9 mouse cellular contexts compared by ENCODE assay signal in genomic region chrX:161908652-161909403, GRCm38 (mm10).
DNase-seq lines count a peak whose midpoint lies in the region; ATAC-seq and TF ChIP-seq lines count a peak whose summit lies in the region.
"Had no signal": no experiment of that assay in that cellular context is flagged by ENCODE, and none has a peak within 500 bp of the region (broad histone marks: within the 10 kb centered on the region; RNA-seq: fewer than 3 reads in every experiment).

No protein-coding gene starts in this region.

- peak in 1 of 2 experiments; percentile 26 for DNase-seq in heart, adult 2 months
- DNase-seq in heart, adult 9 months (ENCODE audit: low spot score in 2 of 2), result no peak
- peak; percentile 53 for DNase-seq in R1 (ENCODE audit: low read depth, low spot score)
- peak; percentile 34 for DNase-seq in forebrain, embryonic 14.5 days (ENCODE audit: low spot score)
- DNase-seq in midbrain, embryonic 10.5 days (ENCODE audit: low spot score), result peak; percentile 44
- DNase-seq in stomach, postnatal 0 days (ENCODE audit: low spot score), result no peak
- no peak for DNase-seq in spleen, postnatal 10 days (ENCODE audit: low spot score in 2 of 2)

- no peaks in the 10 kb centered on the region for H3K36me3 ChIP-seq in heart, adult 2 months (ENCODE audit: control insufficient read depth, insufficient read depth, low read length)
- no peaks in the 10 kb centered on the region for H3K36me3 ChIP-seq in forebrain, embryonic 14.5 days (ENCODE audit: control insufficient read depth, insufficient read depth, low read length)
- no peaks in the 10 kb centered on the region for H3K36me3 ChIP-seq in intestine, postnatal 0 days (ENCODE audit: control insufficient read depth, insufficient read depth)
- H3K36me3 ChIP-seq in midbrain, embryonic 10.5 days, result no peaks in the 10 kb centered on the region
- H3K36me3 ChIP-seq in stomach, postnatal 0 days (ENCODE audit: control insufficient read depth, insufficient read depth, low read length), result no peaks in the 10 kb centered on the region

- no peak for TF ChIP-seq POLR2A in heart, adult 2 months (IDR thresholded peaks at IDR 0.05; ENCODE audit: insufficient read depth, low read depth, low read length)

- TF ChIP-seq EP300 in heart, adult 2 months (IDR thresholded peaks at IDR 0.05; ENCODE audit: insufficient read depth, low read depth, low read length), result no peak
- TF ChIP-seq EP300 in stomach, postnatal 0 days (optimal IDR thresholded peaks at IDR 0.05), result no peak

- WGBS in heart, adult 2 months, result 23% methylated on average over 48 of the region's 48 CpGs
- WGBS in forebrain, embryonic 14.5 days, result 36% methylated on average over 48 of the region's 48 CpGs
- WGBS in intestine, postnatal 0 days, result 26% methylated on average over 48 of the region's 48 CpGs
- WGBS in midbrain, embryonic 10.5 days, result 20% methylated on average over 48 of the region's 48 CpGs
- WGBS in stomach, postnatal 0 days, result 20% methylated on average over 48 of the region's 48 CpGs

- H3K4me3 ChIP-seq in heart, adult 2 months, result peak overlapping the region; percentile 40
- H3K4me3 ChIP-seq in forebrain, embryonic 14.5 days (ENCODE audit: low read depth, low read length), result peak overlapping the region; percentile 40
- H3K4me3 ChIP-seq in intestine, postnatal 0 days (ENCODE audit: low read depth, low read length), result peak overlapping the region; percentile 38
- peak overlapping the region; percentile 57 for H3K4me3 ChIP-seq in midbrain, embryonic 10.5 days
- peak overlapping the region; percentile 36 for H3K4me3 ChIP-seq in stomach, postnatal 0 days (ENCODE audit: low read depth, low read length)

- H3K4me1 ChIP-seq in heart, adult 2 months (ENCODE audit: control insufficient read depth, insufficient read depth, low read length), result peaks cover 2% of the 10 kb centered on the region; the same call in 1 of the 2 replicates
- H3K4me1 ChIP-seq in forebrain, embryonic 14.5 days (ENCODE audit: control insufficient read depth, insufficient read depth, low read length), result no peaks in the 10 kb centered on the region
- no peaks in the 10 kb centered on the region for H3K4me1 ChIP-seq in intestine, postnatal 0 days (replicated peaks; ENCODE audit: control insufficient read depth, insufficient read depth, low read length)
- peaks cover 34% of the 10 kb centered on the region for H3K4me1 ChIP-seq in midbrain, embryonic 10.5 days
- no peaks in the 10 kb centered on the region for H3K4me1 ChIP-seq in stomach, postnatal 0 days (replicated peaks; ENCODE audit: control insufficient read depth, insufficient read depth)

- H3K9me3 ChIP-seq in forebrain, embryonic 14.5 days (replicated peaks; ENCODE audit: control insufficient read depth, low read length), result no peaks in the 10 kb centered on the region
- H3K9me3 ChIP-seq in intestine, postnatal 0 days (ENCODE audit: control insufficient read depth), result no peaks in the 10 kb centered on the region
- H3K9me3 ChIP-seq in midbrain, embryonic 10.5 days (replicated peaks), result no peaks in the 10 kb centered on the region
- H3K9me3 ChIP-seq in stomach, postnatal 0 days (ENCODE audit: control insufficient read depth, low read length), result no peaks in the 10 kb centered on the region

- H3K79me2 ChIP-seq in heart, adult 2 months (replicated peaks; ENCODE audit: control insufficient read depth, insufficient read depth, low read length), result no peaks in the 10 kb centered on the region

- TF ChIP-seq CTCF in heart, adult 2 months (IDR thresholded peaks at IDR 0.05), result no peak
- TF ChIP-seq CTCF in intestine, postnatal 0 days (IDR thresholded peaks at IDR 0.05; ENCODE audit: low read depth), result no peak
- TF ChIP-seq CTCF in stomach, postnatal 0 days (IDR thresholded peaks at IDR 0.05; ENCODE audit: low read depth), result 0 out of 2 replicates have a peak, but pooled peaks have one; percentile 19

- peak overlapping the region; percentile 68 for H3K4me2 ChIP-seq in forebrain, embryonic 14.5 days (ENCODE audit: low read length)
- peak overlapping the region; percentile 69 for H3K4me2 ChIP-seq in intestine, postnatal 0 days (replicated peaks; ENCODE audit: low read depth)
- peak overlapping the region; percentile 60 for H3K4me2 ChIP-seq in stomach, postnatal 0 days (replicated peaks; ENCODE audit: low read depth)

- H3K27me3 ChIP-seq in heart, adult 2 months (ENCODE audit: control insufficient read depth, insufficient read depth, low read length), result no peaks in the 10 kb centered on the region
- H3K27me3 ChIP-seq in forebrain, embryonic 14.5 days (replicated peaks; ENCODE audit: control insufficient read depth, insufficient read depth, low read length), result peaks cover 4% of the 10 kb centered on the region; the same call in 1 of the 2 replicates
- H3K27me3 ChIP-seq in intestine, postnatal 0 days (replicated peaks; ENCODE audit: control insufficient read depth, insufficient read depth, low read length), result peaks cover 39% of the 10 kb centered on the region
- H3K27me3 ChIP-seq in midbrain, embryonic 10.5 days (ENCODE audit: low read depth, poor library complexity, severe bottlenecking), result peaks cover 100% of the 10 kb centered on the region
- H3K27me3 ChIP-seq in stomach, postnatal 0 days (ENCODE audit: control insufficient read depth, insufficient read depth, low read length), result no peaks in the 10 kb centered on the region
- H3K27me3 ChIP-seq: CH12.LX had no signal

- no peak overlapping the region for H3K27ac ChIP-seq in heart, adult 2 months
- H3K27ac ChIP-seq in forebrain, embryonic 14.5 days (ENCODE audit: low read depth, low read length), result peak overlapping the region; percentile 41; the same call in 1 of the 2 replicates
- H3K27ac ChIP-seq in intestine, postnatal 0 days (ENCODE audit: low read depth, low read length), result no peak overlapping the region
- no peak overlapping the region; the same call in 1 of the 2 replicates for H3K27ac ChIP-seq in midbrain, embryonic 10.5 days (replicated peaks)
- no peak overlapping the region for H3K27ac ChIP-seq in stomach, postnatal 0 days (replicated peaks)

- intact Hi-C loops in heart, adult 2 months (cut with DNase I), result loop anchor here (2.0 kb wide), 1 partner anchor 14 kb away; no protein-coding TSS in a partner anchor

- peak; percentile 74 for ATAC-seq in forebrain, embryonic 14.5 days
- no peak for ATAC-seq in intestine, postnatal 0 days
- ATAC-seq in stomach, postnatal 0 days (ENCODE audit: low FRiP score, low TSS enrichment), result no peak

- H3K9ac ChIP-seq in heart, adult 2 months (ENCODE audit: low read depth, low read length), result no peak overlapping the region
- H3K9ac ChIP-seq in forebrain, embryonic 14.5 days (ENCODE audit: low read length), result peak overlapping the region; percentile 54; the same call in 1 of the 2 replicates
- H3K9ac ChIP-seq in intestine, postnatal 0 days (ENCODE audit: low read depth, low read length), result no peak overlapping the region
- H3K9ac ChIP-seq in stomach, postnatal 0 days (ENCODE audit: low read length), result no peak overlapping the region

Comparison
In these comparisons a context has a peak if more than half of its experiments do, and no peak if none do; other contexts are left out.
1. DNase-seq: peak in R1 (single experiment), forebrain, embryonic 14.5 days (single experiment) and midbrain, embryonic 10.5 days (single experiment); none in heart, adult 9 months (0 of 2), stomach, postnatal 0 days (single experiment) and spleen, postnatal 10 days (0 of 2).
2. Peak in every context shown above with its lines, with median percentiles within 50 percentile points of each other: H3K4me3 ChIP-seq and H3K4me2 ChIP-seq.